Mouse (Mus musculus): ENCODE results near the gene Rhbdd1. TPM values are rescaled to one million over a fixed set of nuclear protein-coding genes. Genes with fewer than 3 reads are reported as not detected.

Gene Rhbdd1
- polyA plus RNA-seq, 1 experiment from 2014 or later: 6.2 TPM

- Histone ChIP-seq H3K9ac (replicated peaks) (no peak overlapping the region), H3K9me3 (no peaks in the 10 kb centered on the region), H3K4me3 (replicated peaks) (no peak overlapping the region), H3K4me2 (replicated peaks) (no peak overlapping the region), H3K27me3 (no peaks in the 10 kb centered on the region), H3K27ac (no peak overlapping the region), H3K4me1 (replicated peaks) (peaks cover 12% of the 10 kb centered on the region; the same call in 1 of the 2 replicates), H3K36me3 (no peaks in the 10 kb centered on the region)
- peak; percentile 49; the same call in 1 of the 2 replicates for ATAC-seq
- WGBS: 90% methylated on average over 4 of the region's 4 CpGs
Observed at GRCm38 (mm10) chr1:82475821-82476220, 159.6 kb downstream of the Rhbdd1 start.

GRCm38 (mm10) chr1:82476256-82476655 is 160.0 kb downstream of the Rhbdd1 start:
- H3K27ac ChIP-seq: no peak overlapping the region
- H3K9me3 ChIP-seq: no peaks in the 10 kb centered on the region
- 45% methylated on average over 11 of the region's 11 CpGs for WGBS
- peaks cover 12% of the 10 kb centered on the region; the same call in 1 of the 2 replicates for H3K4me1 ChIP-seq (replicated peaks)
- H3K27me3 ChIP-seq: no peaks in the 10 kb centered on the region
- no peak overlapping the region for H3K9ac ChIP-seq (replicated peaks)
- no peaks in the 10 kb centered on the region for H3K36me3 ChIP-seq
- no peak overlapping the region for H3K4me3 ChIP-seq (replicated peaks)
- no peak overlapping the region for H3K4me2 ChIP-seq (replicated peaks)
- peak; percentile 47; the same call in 1 of the 2 replicates for ATAC-seq

- H3K4me2 ChIP-seq (replicated peaks): no peak overlapping the region
- no peak overlapping the region for H3K9ac ChIP-seq (replicated peaks)
- no peaks in the 10 kb centered on the region for H3K27me3 ChIP-seq
- H3K4me3 ChIP-seq (replicated peaks): no peak overlapping the region
- H3K36me3 ChIP-seq: no peaks in the 10 kb centered on the region
- WGBS: 21% methylated on average over 9 of the region's 9 CpGs
- no peaks in the 10 kb centered on the region for H3K9me3 ChIP-seq
- H3K27ac ChIP-seq: peak overlapping the region; percentile 40; the same call in 1 of the 2 replicates
- peaks cover 12% of the 10 kb centered on the region; the same call in 1 of the 2 replicates for H3K4me1 ChIP-seq (replicated peaks)
- peak; percentile 22; the same call in 1 of the 2 replicates for ATAC-seq
Observed at GRCm38 (mm10) chr1:82476746-82477145, 160.5 kb downstream of the Rhbdd1 start.

GRCm38 (mm10) chr1:82479696-82480487 is 163.6 kb downstream of the Rhbdd1 start:
- 86% methylated on average over 12 of the region's 12 CpGs for WGBS
- no peaks in the 10 kb centered on the region for H3K27me3 ChIP-seq
- ATAC-seq: 0 out of 2 replicates have a peak, but pooled peaks have one; percentile 30

GRCm38 (mm10) chr1:82482371-82482770 is 166.1 kb downstream of the Rhbdd1 start:
- 87% methylated on average over 7 of the region's 7 CpGs for WGBS
- ATAC-seq: no peak
- no peak overlapping the region for H3K9ac ChIP-seq (replicated peaks)
- no peak overlapping the region for H3K27ac ChIP-seq
- H3K27me3 ChIP-seq: no peaks in the 10 kb centered on the region
- H3K4me3 ChIP-seq (replicated peaks): no peak overlapping the region
- H3K4me1 ChIP-seq (replicated peaks): no peaks in the 10 kb centered on the region
- H3K36me3 ChIP-seq: no peaks in the 10 kb centered on the region
- H3K9me3 ChIP-seq: no peaks in the 10 kb centered on the region
- no peak overlapping the region for H3K4me2 ChIP-seq (replicated peaks)

More at GRCm38 (mm10) chr1:82479696-82480487, 163.6 kb downstream of the Rhbdd1 start:
- H3K4me3 ChIP-seq (replicated peaks): no peak overlapping the region
- H3K4me2 ChIP-seq (replicated peaks): no peak overlapping the region
- no peaks in the 10 kb centered on the region for H3K9me3 ChIP-seq
- H3K9ac ChIP-seq (replicated peaks): no peak overlapping the region
- H3K36me3 ChIP-seq: no peaks in the 10 kb centered on the region
- no peak overlapping the region for H3K27ac ChIP-seq
- H3K4me1 ChIP-seq (replicated peaks): peaks cover 9% of the 10 kb centered on the region; the same call in 1 of the 2 replicates

GRCm38 (mm10) chr1:82486371-82486770 is 170.1 kb downstream of the Rhbdd1 start:
- Histone ChIP-seq H3K27me3 (no peaks in the 10 kb centered on the region), H3K36me3 (no peaks in the 10 kb centered on the region), H3K4me1 (replicated peaks) (no peaks in the 10 kb centered on the region), H3K4me3 (replicated peaks) (no peak overlapping the region), H3K4me2 (replicated peaks) (no peak overlapping the region), H3K9me3 (no peaks in the 10 kb centered on the region), H3K9ac (replicated peaks) (no peak overlapping the region), H3K27ac (no peak overlapping the region)
- 79% methylated on average over 4 of the region's 4 CpGs for WGBS
- no peak for ATAC-seq

GRCm38 (mm10) chr1:82491954-82492353 is 175.7 kb downstream of the Rhbdd1 start:
- ATAC-seq: 0 out of 2 replicates have a peak, but pooled peaks have one; percentile 34
- no peak overlapping the region for H3K27ac ChIP-seq
- 85% methylated on average over 2 of the region's 2 CpGs for WGBS
- no peak overlapping the region for H3K9ac ChIP-seq (replicated peaks)
- H3K4me2 ChIP-seq (replicated peaks): no peak overlapping the region
- no peaks in the 10 kb centered on the region for H3K36me3 ChIP-seq
- H3K9me3 ChIP-seq: no peaks in the 10 kb centered on the region
- no peaks in the 10 kb centered on the region for H3K4me1 ChIP-seq (replicated peaks)
- H3K4me3 ChIP-seq (replicated peaks): no peak overlapping the region
- no peaks in the 10 kb centered on the region for H3K27me3 ChIP-seq

Small RNAs within 50 kb of the gene (microRNA-seq; reads per million reads assigned to microRNA genes)
- gene Gm22112: not detected

Other genes with a start within 250 kb of the Rhbdd1 start
- 20.9 and 21.0 TPM in 2 replicates for gene Gm9747, start 83.3 kb upstream of the Rhbdd1 start, polyA plus RNA-seq (2015; fragmentation: Nextera tagmentation; extraction: Ambion mirVana)
- 6.6 and 7.9 TPM in 2 replicates for gene Irs1, start 25.0 kb upstream of the Rhbdd1 start, polyA plus RNA-seq (2015; fragmentation: Nextera tagmentation; extraction: Ambion mirVana)

Measured in midbrain, embryonic 13.5 days (tissue).